Mouse (Mus musculus) liver, embryonic 16.5 days (tissue): ENCODE data around the gene Zfp326. TPM values are rescaled to one million over a fixed set of nuclear protein-coding genes. Genes with fewer than 3 reads are reported as not detected.

ENCODE experiments used
- polyA plus RNA-seq: library from polyadenylated mRNA; unstranded; fragments of >200 nt; fragmentation: Nextera tagmentation; extraction: Ambion mirVana; gene quantifications from 2 replicates; pipeline ENCODE4 v1.2.1, GENCODE M21; 2015

The Zfp326 gene
- polyA plus RNA-seq, 1 experiment from 2014 or later = 5.1 TPM

Other genes with a start within 250 kb of the Zfp326 start
- gene Lrrc8d, start 176.6 kb upstream of the Zfp326 start, polyA plus RNA-seq = 7.2 and 8.0 TPM in 2 replicates